Mouse (Mus musculus): ENCODE measurements around the gene Pithd1. TPM values are rescaled to one million over a fixed set of nuclear protein-coding genes. Genes with fewer than 3 reads are reported as not detected.
"Not testable (repeated sequence)": the region's sequence is repeated elsewhere in the genome, so short reads cannot be mapped to it uniquely, and the experiment has no call there.

Gene Pithd1
- polyA plus RNA-seq, 1 experiment from 2014 or later = 56.7 TPM

- Histone ChIP-seq H3K4me1 (peaks cover 21% of the 10 kb centered on the region), H3K36me3 (0 out of 2 replicates have a peak, but pooled peaks cover 10% of the 10 kb centered on the region), H3K27ac (replicated peaks) (peak overlapping the region; percentile 40), H3K9me3 (replicated peaks) (no peaks in the 10 kb centered on the region), H3K4me2 (replicated peaks) (peak overlapping the region; percentile 69), H3K4me3 (replicated peaks) (peak overlapping the region; percentile 93), H3K27me3 (no peaks in the 10 kb centered on the region), H3K9ac (peak overlapping the region; percentile 83; the same call in 1 of the 2 replicates)
- 77% methylated on average over 10 of the region's 10 CpGs for WGBS
- ATAC-seq (ENCODE audit: insufficient number of reproducible peaks, low FRiP score, low TSS enrichment, low read depth) = no peak
Measured at GRCm38 (mm10) chr4:135945706-135946105, 41.4 kb downstream of the Pithd1 start.

- Histone ChIP-seq H3K27me3 (no peaks in the 10 kb centered on the region), H3K27ac (replicated peaks) (0 out of 2 replicates have a peak overlapping the region, but pooled peaks have one; percentile 34), H3K4me1 (peaks cover 19% of the 10 kb centered on the region), H3K9ac (no peak overlapping the region), H3K4me2 (replicated peaks) (no peak overlapping the region), H3K9me3 (replicated peaks) (no peaks in the 10 kb centered on the region), H3K4me3 (replicated peaks) (no peak overlapping the region), H3K36me3 (peaks cover 21% of the 10 kb centered on the region)
- 54% methylated on average over 4 of the region's 4 CpGs for WGBS
- no peak for ATAC-seq (ENCODE audit: insufficient number of reproducible peaks, low FRiP score, low TSS enrichment, low read depth)
Measured at GRCm38 (mm10) chr4:135943389-135943788, 43.7 kb downstream of the Pithd1 start.

- WGBS = 81% methylated on average over 6 of the region's 6 CpGs
Measured at GRCm38 (mm10) chr4:135942193-135942592, 44.9 kb downstream of the Pithd1 start.

GRCm38 (mm10) chr4:135941026-135941425, 46.0 kb downstream of the Pithd1 start:
- H3K9ac ChIP-seq; H3K4me2 ChIP-seq (replicated peaks); H3K9me3 ChIP-seq (replicated peaks); H3K27me3 ChIP-seq; H3K27ac ChIP-seq (replicated peaks); H3K4me1 ChIP-seq; ATAC-seq (ENCODE audit: insufficient number of reproducible peaks, low FRiP score, low TSS enrichment, low read depth); H3K4me3 ChIP-seq (replicated peaks): not testable (repeated sequence)
- 84% methylated on average over 8 of the region's 8 CpGs for WGBS
- peaks cover 21% of the 10 kb centered on the region for H3K36me3 ChIP-seq

More at GRCm38 (mm10) chr4:135942193-135942592, 44.9 kb downstream of the Pithd1 start:
- Histone ChIP-seq H3K4me2 (replicated peaks) (no peak overlapping the region), H3K27me3 (no peaks in the 10 kb centered on the region), H3K4me1 (peaks cover 9% of the 10 kb centered on the region), H3K9ac (no peak overlapping the region), H3K36me3 (peaks cover 21% of the 10 kb centered on the region), H3K9me3 (replicated peaks) (no peaks in the 10 kb centered on the region), H3K27ac (replicated peaks) (no peak overlapping the region), H3K4me3 (replicated peaks) (no peak overlapping the region)
- ATAC-seq (ENCODE audit: insufficient number of reproducible peaks, low FRiP score, low TSS enrichment, low read depth) = no peak

- H3K9me3 ChIP-seq (replicated peaks) = no peaks in the 10 kb centered on the region
- no peak overlapping the region for H3K9ac ChIP-seq
- no peaks in the 10 kb centered on the region for H3K4me1 ChIP-seq
- H3K27ac ChIP-seq (replicated peaks) = no peak overlapping the region
- no peak overlapping the region for H3K4me2 ChIP-seq (replicated peaks)
- H3K4me3 ChIP-seq (replicated peaks) = no peak overlapping the region
- 77% methylated on average over 7 of the region's 7 CpGs for WGBS
- H3K36me3 ChIP-seq = peaks cover 39% of the 10 kb centered on the region
- no peak for ATAC-seq (ENCODE audit: insufficient number of reproducible peaks, low FRiP score, low TSS enrichment, low read depth)
- no peaks in the 10 kb centered on the region for H3K27me3 ChIP-seq
Measured at GRCm38 (mm10) chr4:135938858-135939257, 48.2 kb downstream of the Pithd1 start.

GRCm38 (mm10) chr4:135935502-135935901, 51.6 kb downstream of the Pithd1 start:
- H3K36me3 ChIP-seq = peaks cover 61% of the 10 kb centered on the region
- H3K4me1 ChIP-seq = no peaks in the 10 kb centered on the region
- H3K4me3 ChIP-seq (replicated peaks) = no peak overlapping the region
- H3K4me2 ChIP-seq (replicated peaks) = no peak overlapping the region
- 49% methylated on average over 5 of the region's 5 CpGs for WGBS
- no peaks in the 10 kb centered on the region for H3K27me3 ChIP-seq
- H3K9me3 ChIP-seq (replicated peaks) = no peaks in the 10 kb centered on the region
- H3K27ac ChIP-seq (replicated peaks) = no peak overlapping the region
- no peak for ATAC-seq (ENCODE audit: insufficient number of reproducible peaks, low FRiP score, low TSS enrichment, low read depth)
- H3K9ac ChIP-seq = no peak overlapping the region

GRCm38 (mm10) chr4:135934708-135935500, 52.2 kb downstream of the Pithd1 start:
- ATAC-seq (ENCODE audit: insufficient number of reproducible peaks, low FRiP score, low TSS enrichment, low read depth) = peak; percentile 29; the same call in 1 of the 2 replicates
- no peak overlapping the region for H3K27ac ChIP-seq (replicated peaks)
- peaks cover 63% of the 10 kb centered on the region for H3K36me3 ChIP-seq
- WGBS = 50% methylated on average over 12 of the region's 12 CpGs
- no peaks in the 10 kb centered on the region for H3K9me3 ChIP-seq (replicated peaks)
- H3K4me1 ChIP-seq = no peaks in the 10 kb centered on the region
- no peak overlapping the region for H3K4me2 ChIP-seq (replicated peaks)
- no peak overlapping the region for H3K4me3 ChIP-seq (replicated peaks)
- H3K9ac ChIP-seq = no peak overlapping the region
- no peaks in the 10 kb centered on the region for H3K27me3 ChIP-seq

- Histone ChIP-seq H3K9ac (no peak overlapping the region), H3K36me3 (peaks cover 51% of the 10 kb centered on the region), H3K4me2 (replicated peaks) (no peak overlapping the region), H3K4me1 (no peaks in the 10 kb centered on the region), H3K27ac (replicated peaks) (no peak overlapping the region), H3K4me3 (replicated peaks) (no peak overlapping the region), H3K9me3 (replicated peaks) (no peaks in the 10 kb centered on the region), H3K27me3 (no peaks in the 10 kb centered on the region)
- ATAC-seq (ENCODE audit: insufficient number of reproducible peaks, low FRiP score, low TSS enrichment, low read depth) = no peak
- WGBS = 62% methylated on average over 5 of the region's 5 CpGs
Measured at GRCm38 (mm10) chr4:135931832-135932231, 55.2 kb downstream of the Pithd1 start.

- no peaks in the 10 kb centered on the region for H3K9me3 ChIP-seq (replicated peaks)
- no peak for ATAC-seq (ENCODE audit: insufficient number of reproducible peaks, low FRiP score, low TSS enrichment, low read depth)
- H3K9ac ChIP-seq = no peak overlapping the region
- WGBS = 93% methylated on average over 8 of the region's 8 CpGs
- no peaks in the 10 kb centered on the region for H3K4me1 ChIP-seq
- no peak overlapping the region for H3K4me3 ChIP-seq (replicated peaks)
- H3K27me3 ChIP-seq = no peaks in the 10 kb centered on the region
- no peak overlapping the region for H3K4me2 ChIP-seq (replicated peaks)
- H3K36me3 ChIP-seq = peaks cover 59% of the 10 kb centered on the region
- no peak overlapping the region for H3K27ac ChIP-seq (replicated peaks)
Measured at GRCm38 (mm10) chr4:135930239-135930638, 56.8 kb downstream of the Pithd1 start.

- ATAC-seq (ENCODE audit: insufficient number of reproducible peaks, low FRiP score, low TSS enrichment, low read depth) = no peak
- no peak overlapping the region for H3K4me2 ChIP-seq (replicated peaks)
- H3K27me3 ChIP-seq = no peaks in the 10 kb centered on the region
- 87% methylated on average over 9 of the region's 9 CpGs for WGBS
- H3K9ac ChIP-seq = no peak overlapping the region
- H3K36me3 ChIP-seq = peaks cover 55% of the 10 kb centered on the region
- no peak overlapping the region for H3K4me3 ChIP-seq (replicated peaks)
- H3K27ac ChIP-seq (replicated peaks) = no peak overlapping the region
- H3K4me1 ChIP-seq = no peaks in the 10 kb centered on the region
- no peaks in the 10 kb centered on the region for H3K9me3 ChIP-seq (replicated peaks)
Measured at GRCm38 (mm10) chr4:135929828-135930227, 57.2 kb downstream of the Pithd1 start.

GRCm38 (mm10) chr4:135929405-135929804, 57.7 kb downstream of the Pithd1 start:
- H3K36me3 ChIP-seq = peaks cover 51% of the 10 kb centered on the region
- H3K4me1 ChIP-seq = no peaks in the 10 kb centered on the region
- no peak overlapping the region for H3K9ac ChIP-seq
- ATAC-seq (ENCODE audit: insufficient number of reproducible peaks, low FRiP score, low TSS enrichment, low read depth) = no peak
- H3K4me3 ChIP-seq (replicated peaks) = no peak overlapping the region
- no peak overlapping the region for H3K27ac ChIP-seq (replicated peaks)
- no peaks in the 10 kb centered on the region for H3K9me3 ChIP-seq (replicated peaks)
- no peaks in the 10 kb centered on the region for H3K27me3 ChIP-seq
- WGBS = 91% methylated on average over 5 of the region's 5 CpGs
- H3K4me2 ChIP-seq (replicated peaks) = no peak overlapping the region

- H3K27ac ChIP-seq (replicated peaks) = no peak overlapping the region
- no peak overlapping the region for H3K9ac ChIP-seq
- no peak overlapping the region for H3K4me2 ChIP-seq (replicated peaks)
- no peak overlapping the region for H3K4me3 ChIP-seq (replicated peaks)
- no peaks in the 10 kb centered on the region for H3K27me3 ChIP-seq
- peaks cover 46% of the 10 kb centered on the region for H3K36me3 ChIP-seq
- no peak for ATAC-seq (ENCODE audit: insufficient number of reproducible peaks, low FRiP score, low TSS enrichment, low read depth)
- no peaks in the 10 kb centered on the region for H3K4me1 ChIP-seq
- H3K9me3 ChIP-seq (replicated peaks) = no peaks in the 10 kb centered on the region
- 77% methylated on average over 9 of the region's 9 CpGs for WGBS
Measured at GRCm38 (mm10) chr4:135928376-135928775, 58.7 kb downstream of the Pithd1 start.
